Mouse (Mus musculus) neutrophil, adult 5-6 weeks (primary cell): Measurements from ENCODE around the gene Fam198b. TPM values are rescaled to one million over a fixed set of nuclear protein-coding genes. Genes with fewer than 3 reads are reported as not detected.

Experiments used
- ATAC-seq: fragments of 151-379, 151-347 bp; 2 replicates; pipeline ENCODE4 v1.8.0; 2017; ENCODE audit warnings: mild to moderate bottlenecking, moderate TSS enrichment; ENCODE audit not compliant: insufficient number of reproducible peaks, poor library complexity, low FRiP score, severe bottlenecking; ENCODE audit errors: extremely low read depth
- total RNA-seq: library from RNA; stranded (forward); fragments of 200-1000 nt; gene quantifications from 2 replicates; pipeline ENCODE4 v1.2.3, GENCODE M21; 2017

Fam198b gene
- total RNA-seq, 1 experiment from 2014 or later = not detected

DNA sequence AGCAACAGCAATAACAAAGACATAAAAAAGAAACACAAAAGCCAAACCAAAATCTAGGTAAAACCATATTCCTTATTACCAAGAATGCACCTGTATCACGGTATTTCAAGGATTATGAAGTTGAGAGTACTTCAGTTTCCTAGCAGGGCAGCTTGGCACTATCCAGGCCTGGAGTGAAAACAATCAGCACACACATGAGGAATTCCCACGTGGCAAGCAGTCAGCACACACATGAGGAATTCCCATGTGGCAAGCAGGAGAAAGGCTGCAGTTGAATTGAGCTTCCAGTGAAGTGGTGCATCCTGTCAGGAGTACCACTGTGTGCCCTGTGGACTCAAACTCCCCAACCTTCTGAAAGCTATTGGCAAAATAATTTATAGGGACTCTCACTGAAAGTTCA, 2.7 kb upstream of the Fam198b start:
- no peak for ATAC-seq

DNA sequence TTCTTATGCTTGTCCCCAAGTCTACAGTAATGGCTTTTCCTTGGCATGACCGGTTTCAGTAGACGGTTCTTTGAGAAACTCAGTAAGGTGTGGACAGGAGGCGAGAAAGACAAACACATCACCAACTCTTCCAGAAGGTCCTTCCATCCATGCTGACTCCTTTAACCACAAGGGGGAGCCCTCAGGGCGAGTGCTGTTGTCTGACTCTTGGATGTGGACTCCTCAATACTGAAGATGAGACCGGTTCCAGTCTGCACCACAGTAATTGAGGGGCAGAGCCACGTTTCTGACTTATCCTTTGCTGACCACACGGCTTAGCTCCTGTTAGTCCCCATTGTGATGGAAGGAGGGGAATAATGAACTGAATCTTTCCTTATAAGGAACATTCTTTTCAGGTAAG, 1.2 kb upstream of the Fam198b start:
- ATAC-seq = peak; percentile 63

DNA sequence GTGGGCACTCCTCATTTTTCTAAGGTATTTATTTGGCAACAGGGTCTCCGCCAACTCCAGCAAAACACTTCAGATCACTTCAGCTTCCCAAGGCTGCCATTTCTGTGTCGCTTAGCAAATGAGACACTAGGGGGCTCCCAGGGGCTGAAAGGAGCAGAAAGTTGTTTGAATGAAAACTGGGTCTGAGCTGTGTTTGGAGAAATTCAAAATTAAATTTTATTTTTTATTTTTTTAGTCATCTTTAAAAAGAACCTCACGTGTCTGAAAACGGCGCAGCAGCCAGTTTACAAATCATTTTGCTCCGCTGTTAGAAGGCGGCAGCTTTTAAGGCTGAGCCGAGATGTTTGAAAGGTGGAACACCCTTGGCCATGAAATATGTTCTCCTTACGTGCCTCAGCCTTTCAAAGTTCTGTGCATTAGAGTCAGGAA, 442 bp downstream of the Fam198b start:
- peak; percentile 31; the same call in 1 of the 2 replicates for ATAC-seq

DNA sequence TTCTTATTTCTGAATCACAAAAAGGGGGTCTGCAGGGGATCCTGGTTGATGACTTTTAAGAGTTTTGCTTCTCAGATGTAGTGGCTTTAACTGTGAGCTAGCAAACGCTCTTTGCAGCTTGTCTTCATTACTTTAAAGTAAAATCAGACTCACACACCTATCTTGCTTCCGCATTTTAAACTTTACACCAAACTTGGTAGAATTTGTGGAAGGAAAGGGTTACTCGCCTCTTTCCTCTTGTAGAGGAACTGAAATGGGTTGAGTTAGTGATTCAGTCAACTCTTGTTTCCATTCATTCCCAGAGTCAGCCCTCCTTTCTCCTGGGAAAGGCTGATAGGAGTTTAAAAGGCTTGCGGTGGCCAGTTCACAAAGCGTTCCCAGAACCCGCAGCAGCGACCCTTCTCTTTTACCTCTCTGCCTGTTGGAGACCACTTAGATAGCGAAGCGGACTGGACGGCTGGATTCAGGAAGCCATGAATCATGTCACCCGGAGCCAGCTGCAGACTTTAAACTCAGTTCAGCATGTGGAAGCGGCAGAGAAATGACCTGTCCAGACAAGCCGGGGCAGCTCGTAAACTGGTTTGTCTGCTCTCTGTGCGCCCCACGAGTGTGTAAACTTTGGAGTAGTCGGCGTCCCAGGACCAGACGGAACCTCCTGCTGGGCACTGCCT, 1.5 kb downstream of the Fam198b start:
- no peak for ATAC-seq

DNA sequence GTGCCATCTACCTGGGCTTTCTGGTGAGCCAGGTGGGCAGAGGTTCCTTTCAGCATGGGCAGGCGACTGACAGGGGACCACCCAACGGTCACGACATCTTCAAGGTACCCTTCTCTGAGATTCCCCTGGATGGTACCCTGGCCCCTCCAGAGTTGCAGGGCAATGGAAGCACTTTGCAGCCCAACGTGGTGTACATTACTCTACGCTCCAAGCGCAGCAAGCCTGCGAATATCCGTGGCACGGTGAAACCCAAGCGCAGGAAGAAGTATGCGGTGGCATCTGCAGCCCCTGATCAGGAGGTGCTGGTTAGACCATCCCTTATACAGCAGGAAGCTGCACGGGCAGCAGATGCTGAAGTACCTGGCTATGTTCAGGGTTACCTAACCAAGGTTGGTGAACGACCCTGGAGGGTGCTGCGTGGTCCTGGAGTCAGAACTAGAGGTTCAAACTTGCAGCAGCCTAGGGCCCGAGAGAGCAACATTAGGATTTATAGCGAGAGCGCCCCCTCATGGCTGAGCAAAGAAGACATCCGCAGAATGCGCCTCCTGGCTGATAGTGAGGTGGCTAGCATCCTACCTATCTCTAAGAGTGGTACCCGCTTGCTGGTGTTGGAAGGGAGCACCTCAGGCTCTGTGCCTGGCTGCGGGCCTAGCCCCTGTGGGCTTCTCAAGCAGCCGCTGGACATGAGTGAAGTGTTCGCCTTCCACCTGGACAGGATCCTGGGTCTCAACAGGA, 2.2 kb downstream of the Fam198b start:
- 0 out of 2 replicates have a peak, but pooled peaks have one; percentile 11 for ATAC-seq

DNA sequence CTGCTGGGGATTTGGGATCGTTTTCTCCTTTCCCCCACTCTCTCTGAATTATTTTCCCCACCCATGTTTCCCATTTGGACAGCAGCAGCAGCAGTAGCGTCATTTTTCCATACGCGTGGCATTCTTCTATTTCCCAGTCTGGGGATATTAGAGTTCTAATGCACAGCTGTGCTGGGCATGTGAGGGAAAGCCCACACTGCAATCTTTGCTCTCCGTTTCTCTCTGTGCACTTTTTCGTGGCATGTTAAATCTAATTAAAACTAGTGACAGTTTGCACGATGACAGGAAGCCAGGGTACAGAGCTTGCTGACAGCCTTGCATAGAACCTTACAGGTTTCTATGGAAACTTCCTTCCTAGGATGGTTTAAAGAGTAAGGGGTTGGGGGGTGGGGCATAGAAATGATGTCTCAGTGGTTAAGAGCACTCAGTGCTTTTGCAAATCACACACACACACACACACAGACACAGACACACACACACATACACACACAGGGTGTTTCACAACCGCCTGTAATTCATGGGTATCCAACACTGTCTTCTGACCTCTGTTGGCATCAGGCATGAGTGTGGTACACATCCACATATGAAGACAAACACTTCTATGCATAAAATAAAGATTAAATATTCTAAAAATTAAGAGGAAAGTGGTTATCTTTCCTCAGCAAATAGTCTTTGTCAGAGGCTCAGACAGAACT, 3.0 kb downstream of the Fam198b start:
- ATAC-seq = no peak

DNA sequence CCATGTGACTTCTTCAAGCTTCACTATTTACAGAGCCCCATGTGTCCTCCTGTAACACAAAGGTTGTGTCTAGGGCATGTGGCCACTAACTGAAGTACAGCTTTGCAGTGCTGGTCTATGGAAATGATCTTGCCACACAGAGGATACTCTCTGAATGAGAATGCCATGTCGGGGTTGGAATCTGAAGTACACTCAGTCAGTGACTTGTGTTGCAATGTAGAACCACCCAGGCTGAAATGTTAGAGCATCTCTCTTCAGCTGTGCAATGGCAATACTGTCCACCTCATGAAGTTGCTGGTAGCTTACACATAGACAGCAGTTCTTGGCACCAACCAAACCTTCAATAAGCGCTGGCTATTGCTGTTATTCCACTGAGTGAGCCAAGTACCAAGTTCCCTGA, 3.6 kb downstream of the Fam198b start:
- ATAC-seq = no peak

DNA sequence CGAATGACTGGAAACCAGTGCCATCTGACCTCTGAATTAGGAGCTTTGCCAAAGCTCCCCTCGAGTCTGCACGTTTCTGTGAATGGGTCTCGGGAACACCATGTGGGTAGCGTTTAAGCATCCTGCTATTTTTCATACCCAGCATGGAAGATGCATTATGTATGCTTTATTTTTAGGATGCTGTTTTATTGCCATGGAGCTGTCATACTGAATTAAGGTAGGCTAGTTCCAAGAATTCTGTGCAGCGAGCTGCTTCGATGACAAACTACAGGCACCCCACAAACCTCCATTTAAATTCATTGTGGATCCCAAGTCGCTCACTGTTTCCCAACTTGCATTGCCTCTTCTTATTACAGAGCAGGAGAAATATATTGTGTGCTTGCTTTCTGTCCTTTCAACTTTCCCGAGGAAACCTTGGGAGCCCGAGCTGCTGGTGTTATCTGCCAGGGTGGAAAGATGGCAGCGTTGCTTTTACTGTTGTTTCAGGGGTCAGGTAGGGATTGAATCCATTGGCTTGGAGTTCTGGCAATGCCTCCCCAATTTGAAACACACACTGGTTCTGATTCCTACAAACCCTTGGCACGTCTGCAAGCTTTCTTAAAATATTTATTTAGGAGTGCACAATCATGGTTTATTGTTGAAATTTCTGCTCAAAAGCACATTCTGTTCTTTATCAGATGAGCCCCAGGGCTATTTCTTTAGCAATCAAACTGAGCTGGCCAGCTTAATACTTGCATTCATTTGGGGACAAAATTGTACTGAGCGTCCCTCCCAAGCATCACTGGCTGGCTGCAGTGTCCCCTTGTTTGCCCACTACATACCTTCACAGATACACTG, 13.4 kb downstream of the Fam198b start:
- ATAC-seq = no peak

DNA sequence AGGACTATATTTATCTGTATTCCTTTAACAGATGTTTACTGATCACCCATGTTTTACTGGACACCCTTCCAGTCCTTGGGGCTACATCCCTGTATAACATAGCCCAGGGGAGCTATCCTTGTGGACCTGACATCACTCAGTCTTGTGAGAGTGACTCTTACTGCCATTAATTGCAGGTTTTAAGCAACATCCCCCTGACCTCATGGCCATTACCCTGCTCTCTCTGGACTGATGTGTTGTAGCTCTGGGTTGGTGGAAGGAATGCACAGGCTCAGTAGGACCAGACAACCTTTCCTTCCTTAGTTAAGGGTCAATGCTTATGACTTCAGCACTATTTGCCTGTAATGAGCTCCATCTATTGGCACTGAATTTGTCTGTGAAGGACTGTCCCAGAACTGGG, 14.2 kb downstream of the Fam198b start:
- no peak for ATAC-seq

DNA sequence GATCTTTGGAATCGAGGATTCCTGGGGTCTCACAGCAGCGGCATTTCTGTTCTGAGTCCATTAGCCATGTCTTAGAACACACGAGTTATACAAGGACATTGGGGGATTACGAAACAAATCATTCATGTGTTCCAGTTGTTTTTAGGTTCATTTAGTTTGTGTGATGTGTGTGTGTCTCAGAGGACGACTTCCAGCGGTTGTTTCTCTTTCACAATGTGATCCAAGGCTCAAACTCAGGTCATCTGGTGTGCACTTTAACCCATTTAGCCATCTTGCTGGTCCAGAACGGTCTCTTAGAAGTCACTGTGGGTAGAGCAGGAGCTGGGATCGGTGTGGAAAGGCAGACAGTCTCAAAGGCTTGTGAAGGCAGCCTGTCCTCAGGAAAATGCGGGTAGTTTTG, 15.6 kb downstream of the Fam198b start:
- no peak for ATAC-seq

DNA sequence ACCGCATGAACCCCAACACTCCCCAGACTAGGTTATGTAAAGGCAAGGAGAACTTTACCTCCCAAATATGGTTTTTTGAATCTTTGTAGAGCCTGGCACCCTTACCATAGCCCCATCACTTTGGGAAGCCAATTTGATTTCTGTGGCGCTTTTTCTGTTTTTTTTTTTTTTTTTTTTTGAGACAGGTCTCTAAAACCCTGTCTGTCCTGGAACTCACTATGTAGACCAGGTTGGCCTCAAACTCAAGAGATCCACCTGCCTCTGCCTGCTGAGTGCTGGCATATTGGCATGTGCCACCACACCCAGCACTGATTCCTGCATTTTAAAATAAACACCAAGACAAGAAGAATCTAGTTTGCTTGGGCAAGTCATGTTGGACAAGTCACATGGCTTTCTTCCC, 16.2 kb downstream of the Fam198b start:
- ATAC-seq = no peak

DNA sequence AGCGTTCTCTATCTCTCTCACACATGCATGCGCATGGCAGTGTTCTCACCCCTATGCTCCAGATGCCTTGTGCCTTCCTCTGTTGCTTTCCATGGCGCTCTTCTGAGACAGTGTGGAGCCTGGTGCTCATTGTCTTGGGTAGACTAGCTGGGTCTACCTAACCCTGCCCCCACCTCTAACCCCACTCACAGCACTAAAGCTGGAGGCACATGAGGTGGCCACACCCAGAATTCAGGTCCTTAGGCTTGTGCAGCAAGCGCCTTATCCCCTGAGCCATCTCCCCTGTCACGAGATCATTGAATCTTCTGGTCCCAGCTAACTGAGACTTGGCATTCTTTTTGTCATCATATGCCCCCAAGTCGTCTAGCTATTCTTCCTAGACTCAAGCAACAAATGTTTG, 17.0 kb downstream of the Fam198b start:
- no peak for ATAC-seq

DNA sequence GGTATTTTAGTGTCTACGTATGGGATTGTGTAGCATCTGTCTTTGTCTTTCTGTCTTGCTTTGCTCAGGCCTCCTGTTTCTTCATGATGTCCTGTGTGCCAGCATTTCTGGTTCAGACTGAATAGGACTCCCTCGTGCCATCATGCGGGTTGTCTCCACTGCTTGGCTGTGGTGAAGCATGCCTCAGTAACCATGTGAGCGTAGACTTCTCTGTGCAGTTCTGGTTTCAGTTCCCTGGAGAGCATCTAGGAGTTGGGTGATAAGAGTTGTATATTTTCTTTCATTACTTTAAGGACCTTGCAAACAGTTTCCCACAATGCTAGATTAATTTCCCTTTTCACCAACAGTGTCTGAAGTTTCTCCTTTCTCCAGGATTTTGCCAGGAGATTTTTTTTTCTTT, 17.4 kb downstream of the Fam198b start:
- ATAC-seq = no peak

DNA sequence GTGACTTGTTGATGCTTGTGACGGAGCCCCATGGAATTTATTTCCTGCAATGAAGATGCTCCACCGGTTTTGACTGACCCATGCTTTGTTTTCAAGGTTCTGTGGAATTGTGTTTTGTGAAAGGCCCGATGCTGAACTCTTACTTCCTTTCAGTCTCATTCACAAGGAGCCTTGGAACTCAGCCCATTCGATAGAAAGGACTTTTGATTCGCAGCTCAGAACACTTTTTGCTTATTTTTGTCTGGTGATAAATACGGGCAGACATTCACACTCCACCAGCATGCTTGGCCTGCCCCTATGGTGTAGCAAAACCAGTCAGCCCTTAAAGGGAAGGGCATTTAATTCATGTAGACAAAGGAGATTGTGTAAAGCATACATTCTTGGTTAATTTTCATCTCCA, 19.5 kb downstream of the Fam198b start:
- ATAC-seq = no peak

DNA sequence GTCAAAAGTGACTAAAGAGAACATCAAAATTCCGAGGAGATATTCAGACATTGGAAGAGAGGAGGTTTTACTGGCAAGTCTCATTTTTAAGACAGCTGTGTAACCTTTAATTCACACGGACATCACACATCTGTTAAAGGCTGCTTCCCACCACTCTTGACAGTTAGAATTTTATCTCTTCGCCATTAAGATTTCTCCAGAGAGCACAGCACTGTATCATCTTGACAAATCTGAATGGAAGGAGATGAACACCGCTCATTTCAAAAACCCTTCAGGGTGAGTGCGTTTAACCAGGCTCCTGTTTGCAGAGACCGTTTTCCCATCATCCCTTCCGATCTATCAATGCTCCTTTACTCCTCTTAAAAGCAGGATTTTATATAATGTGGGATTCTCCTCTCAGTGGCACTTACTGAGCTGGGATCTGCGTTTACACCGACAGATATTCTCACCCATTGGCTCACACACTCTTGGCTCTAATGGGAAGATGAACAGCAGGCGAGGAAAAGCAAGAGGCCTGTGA, 20.0 kb downstream of the Fam198b start:
- no peak for ATAC-seq

DNA sequence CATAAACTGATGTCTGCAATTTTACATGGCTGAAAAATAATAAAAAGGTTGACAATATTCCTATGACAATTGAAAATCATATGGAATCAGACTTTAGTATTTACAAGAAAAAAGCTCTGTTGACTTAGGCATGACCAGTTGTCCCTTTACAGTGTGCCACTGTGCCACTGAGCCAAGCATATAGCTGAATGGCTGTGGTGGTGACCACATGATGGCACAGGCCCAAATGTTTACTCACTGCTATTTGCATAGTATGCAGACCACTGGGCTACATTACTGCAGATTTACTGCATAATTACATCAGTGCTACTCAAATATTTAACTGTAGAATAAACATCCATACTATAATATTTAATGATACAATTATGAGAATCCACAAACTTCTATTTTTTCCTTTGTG, 21.1 kb downstream of the Fam198b start:
- ATAC-seq = no peak

DNA sequence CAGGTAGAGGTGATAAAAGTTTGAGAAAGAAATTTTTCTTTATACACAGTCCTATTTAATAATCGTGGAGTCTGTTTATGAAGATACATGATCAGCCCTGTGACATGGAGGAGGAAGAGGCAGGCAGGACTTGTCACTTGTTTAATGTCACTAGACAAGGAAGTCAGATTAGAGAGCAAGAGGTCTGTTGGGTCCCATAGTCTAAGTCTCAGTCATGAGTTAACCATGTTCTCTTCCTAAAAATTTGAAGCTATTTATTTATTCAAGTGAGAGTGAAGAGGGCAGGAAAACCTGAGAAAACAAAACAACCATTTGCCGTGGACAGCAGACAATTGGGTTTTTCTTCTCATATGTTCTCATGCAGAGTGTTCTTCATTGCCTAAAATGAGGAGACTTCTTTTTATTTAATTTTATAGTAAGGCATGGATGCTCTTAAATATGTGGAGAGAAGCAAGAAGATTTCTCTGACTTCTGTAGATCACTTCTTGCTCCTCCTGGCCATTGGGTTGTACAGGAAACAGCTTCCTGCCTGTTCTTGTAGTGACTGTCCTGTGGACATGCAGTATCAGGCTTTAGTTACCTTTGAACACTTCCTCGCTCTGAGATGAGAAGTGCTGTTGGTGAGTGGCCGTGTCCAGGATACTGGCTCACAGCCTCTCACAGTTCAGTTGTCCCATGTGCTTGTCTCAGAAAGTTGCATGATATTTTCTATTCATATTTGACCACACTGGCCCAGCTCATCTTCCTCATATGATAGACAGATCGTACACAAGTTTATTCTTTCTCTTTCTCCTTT, 22.1 kb downstream of the Fam198b start:
- no peak for ATAC-seq

DNA sequence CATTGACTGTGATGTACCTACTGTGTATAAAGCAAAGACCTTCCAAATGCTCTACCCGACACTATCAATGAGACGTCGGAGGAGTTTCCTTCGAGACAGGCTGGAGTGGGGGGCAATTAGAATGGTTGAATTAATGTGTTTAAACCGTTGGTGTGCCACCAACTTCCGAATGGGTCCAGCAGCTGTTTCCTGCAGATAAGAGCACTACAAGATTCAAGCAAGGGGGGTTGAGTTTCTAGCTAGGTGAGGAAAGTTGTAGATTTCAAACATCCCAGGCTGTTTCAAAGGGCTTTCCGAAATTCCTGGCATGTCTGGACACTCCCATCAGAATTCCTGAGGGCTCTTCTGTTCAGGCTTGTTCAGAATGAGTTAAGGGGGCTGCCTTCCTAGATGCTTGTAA, 22.9 kb downstream of the Fam198b start:
- no peak for ATAC-seq
